Mouse (Mus musculus) spleen, adult 2 months (tissue): ENCODE data around the gene Them7. TPM values are rescaled to one million over a fixed set of nuclear protein-coding genes. Genes with fewer than 3 reads are reported as not detected.

Experiments used
- DNase-seq, 2 experiments: peaks; one replicate each; pipeline versions ENCODE4 v3.0.0 to v3.0.0-alpha.2; 2012 to 2021; ENCODE audit warnings: low spot score in 2 of 2, low read depth in 1 of 2
- H3K27ac ChIP-seq: fragments of 200-500 bp; 2 replicates; pipeline ENCODE4 v1.5.1; 2012; ENCODE audit warnings: low read length, inconsistent platforms; ENCODE audit not compliant: insufficient read depth
- H3K27me3 ChIP-seq: fragments of 200-500 bp; 2 replicates; pipeline ENCODE4 v1.6.1; 2012; ENCODE audit warnings: mild to moderate bottlenecking, moderate library complexity, low read length, inconsistent platforms; ENCODE audit not compliant: control insufficient read depth, insufficient read depth
- H3K36me3 ChIP-seq: fragments of 200-500 bp; 2 replicates; pipeline ENCODE4 v1.6.1; 2012; ENCODE audit warnings: mild to moderate bottlenecking, low read length, inconsistent platforms; ENCODE audit not compliant: control insufficient read depth, insufficient read depth
- H3K4me1 ChIP-seq: fragments of 200-500 bp; 2 replicates; pipeline ENCODE4 v1.6.1; 2011; ENCODE audit warnings: inconsistent platforms; ENCODE audit not compliant: control insufficient read depth, insufficient read depth, insufficient read length
- H3K4me3 ChIP-seq: fragments of 200-500 bp; 2 replicates; pipeline ENCODE4 v1.5.1; 2011; ENCODE audit warnings: mild to moderate bottlenecking, inconsistent platforms; ENCODE audit not compliant: insufficient read depth, insufficient read length; ENCODE audit errors: extremely low read depth
- CTCF ChIP-seq: fragments of 200-500 bp; IDR thresholded peaks from 2 replicates; pipeline ENCODE4 v1.5.1; 2011; ENCODE audit warnings: mild to moderate bottlenecking, inconsistent platforms; ENCODE audit not compliant: insufficient read depth, insufficient read length, insufficient replicate concordance; ENCODE audit errors: extremely low read depth
- POLR2A ChIP-seq: fragments of 200-500 bp; IDR thresholded peaks from 2 replicates; pipeline ENCODE4 v1.6.1; 2011; ENCODE audit warnings: low read depth, low read length, inconsistent platforms
- WGBS: fragments of 180-500 bp; shearing (Covaris S2); methylation state at CpG from one replicate; pipeline ENCODE4 v1.1.7; 2018; 5-methylcytosine and 5-hydroxymethylcytosine counted together
- polyA plus RNA-seq: library from polyadenylated mRNA; depleted of rRNA; stranded (reverse); fragments of >200 nt; gene quantifications from 2 replicates; pipeline ENCODE4 v1.2.3, GENCODE M21; 2012

The Them7 gene
- polyA plus RNA-seq, 1 experiment = 0.57 TPM

DNA sequence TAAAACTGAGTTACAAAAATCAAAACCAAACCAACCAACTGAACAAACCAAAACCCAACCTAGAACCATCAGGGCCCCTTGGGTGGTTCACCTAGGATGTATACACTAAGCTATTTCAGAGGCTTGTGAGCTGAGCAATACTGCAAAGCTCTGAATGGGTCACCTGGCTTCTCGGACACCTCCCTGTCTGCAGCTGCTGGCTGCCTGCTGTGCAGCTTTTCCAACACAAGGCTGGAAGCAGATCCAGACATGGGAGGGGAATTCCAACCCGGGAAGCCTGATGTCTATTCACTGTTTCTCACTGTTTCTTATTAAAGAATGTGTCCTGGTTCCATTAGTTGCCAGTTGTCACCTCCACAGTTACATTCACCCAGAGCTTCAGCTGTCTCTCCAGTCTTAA, 39.1 kb downstream of the Them7 start:
- no peaks in the 10 kb centered on the region for H3K36me3 ChIP-seq
- H3K27ac ChIP-seq = no peak overlapping the region
- WGBS = 60% methylated on average over 2 of the region's 2 CpGs
- no peaks in the 10 kb centered on the region for H3K27me3 ChIP-seq
- TF ChIP-seq POLR2A (no peak), CTCF (no peak)
- no peak for DNase-seq
- no peak overlapping the region for H3K4me3 ChIP-seq
- no peaks in the 10 kb centered on the region for H3K4me1 ChIP-seq

DNA sequence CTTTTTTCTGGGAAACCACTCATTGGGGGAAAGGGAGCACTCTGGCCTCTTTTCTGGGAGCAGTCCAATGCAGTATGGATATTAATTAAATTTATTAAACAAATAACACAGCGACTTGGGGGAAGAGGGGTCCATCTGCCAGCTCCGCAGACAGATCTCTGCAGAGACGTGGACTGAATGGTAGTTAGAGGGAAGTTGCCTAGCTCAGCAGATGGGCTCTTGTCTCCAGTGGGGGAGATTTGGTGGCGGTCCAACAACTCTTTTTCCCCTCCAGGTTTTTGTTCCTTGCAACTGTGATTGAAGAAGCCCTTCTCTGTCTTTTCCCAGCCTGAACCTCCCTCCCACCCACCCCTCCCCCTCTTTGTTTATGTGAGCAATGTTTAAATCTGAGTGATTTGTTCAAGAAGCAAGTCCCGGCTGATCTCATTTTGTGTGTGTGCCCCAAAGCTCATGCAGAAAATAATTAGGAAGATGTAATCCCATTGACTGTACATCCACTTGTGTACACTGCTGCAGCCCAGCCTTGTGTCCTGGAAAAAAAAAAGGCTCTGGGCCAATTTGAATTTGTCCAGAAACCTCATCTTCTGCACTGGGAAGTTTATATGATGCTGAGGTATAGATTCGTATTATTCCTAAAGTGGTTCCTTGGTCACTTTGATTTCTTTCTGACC, 58.4 kb downstream of the Them7 start:
- 79% methylated on average over 6 of the region's 6 CpGs for whole genome bisulfite sequencing
- Histone ChIP-seq H3K27ac (no peak overlapping the region), H3K4me1 (no peaks in the 10 kb centered on the region), H3K4me3 (no peak overlapping the region), H3K36me3 (no peaks in the 10 kb centered on the region), H3K27me3 (no peaks in the 10 kb centered on the region)
- no peak for DNase-seq
- TF ChIP-seq CTCF (no peak), POLR2A (no peak)

DNA sequence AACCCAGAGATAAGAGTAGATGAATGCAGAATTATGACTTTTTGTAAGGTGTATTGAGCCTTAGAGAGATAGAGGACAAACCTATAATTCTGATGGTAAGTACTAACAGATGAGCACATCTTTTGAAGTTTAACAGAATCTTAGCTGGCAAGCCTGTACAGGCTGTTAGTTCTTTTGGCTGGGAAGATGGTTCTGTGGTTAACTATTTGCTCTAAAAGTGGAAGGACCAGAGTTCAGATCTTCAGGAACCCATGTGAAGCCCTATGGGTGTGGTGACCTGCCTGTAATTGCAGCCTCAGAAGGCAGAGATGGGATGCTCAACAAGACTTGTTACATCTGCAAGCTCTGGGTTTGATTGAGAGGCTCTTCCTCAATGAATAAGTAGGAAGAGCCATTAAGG, 59.7 kb downstream of the Them7 start:
- DNase-seq = no peak
- H3K4me3 ChIP-seq = no peak overlapping the region

DNA sequence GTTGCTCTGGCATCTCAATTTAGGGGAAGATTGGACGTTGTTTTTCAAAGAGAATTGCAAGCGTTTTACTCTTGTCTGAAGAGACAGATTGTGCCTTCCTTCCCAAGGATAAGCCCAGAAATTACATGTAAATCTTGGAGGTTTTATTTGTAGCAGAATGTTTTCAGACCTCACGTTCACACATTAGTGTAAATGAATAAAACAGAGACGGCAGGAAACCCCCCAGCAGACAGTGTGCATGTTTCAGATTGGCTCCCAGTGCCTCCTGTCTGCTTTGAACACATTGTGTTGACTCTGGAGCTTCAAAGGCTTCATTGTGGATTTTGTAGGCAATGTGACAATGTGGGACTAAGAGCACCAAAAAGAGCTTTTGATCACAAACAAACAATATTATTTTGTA, 60.7 kb downstream of the Them7 start:
- 73% methylated on average over 4 of the region's 4 CpGs for WGBS
- Histone ChIP-seq H3K27ac (no peak overlapping the region), H3K4me1 (no peaks in the 10 kb centered on the region), H3K36me3 (no peaks in the 10 kb centered on the region), H3K4me3 (no peak overlapping the region), H3K27me3 (no peaks in the 10 kb centered on the region)
- TF ChIP-seq POLR2A (no peak), CTCF (no peak)
- no peak for DNase-seq

More for the DNA sequence above, 59.7 kb downstream of the Them7 start:
- H3K36me3 ChIP-seq = no peaks in the 10 kb centered on the region
- no peaks in the 10 kb centered on the region for H3K27me3 ChIP-seq
- no peak for TF ChIP-seq POLR2A
- TF ChIP-seq CTCF = no peak
- H3K4me1 ChIP-seq = no peaks in the 10 kb centered on the region
- H3K27ac ChIP-seq = no peak overlapping the region

DNA sequence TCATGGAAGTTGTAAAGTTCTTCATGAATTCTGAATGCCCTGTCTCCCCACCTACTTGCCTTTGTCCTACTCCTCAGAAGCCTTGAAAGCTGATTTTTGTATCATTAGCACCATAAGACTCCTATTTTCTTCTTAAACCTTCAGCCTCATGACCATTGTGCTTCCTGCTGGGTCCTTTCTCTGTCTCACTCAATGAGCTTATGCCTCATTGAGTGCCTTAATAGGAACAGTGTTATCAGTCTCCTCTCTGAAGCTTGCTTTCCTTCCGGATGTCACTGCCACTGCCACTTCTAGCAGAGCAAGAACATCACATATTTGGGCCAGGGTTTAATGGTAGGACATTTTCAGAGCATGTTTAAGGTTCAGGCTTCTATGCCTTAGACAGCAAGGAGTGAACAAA, 71.7 kb downstream of the Them7 start:
- H3K36me3 ChIP-seq = no peaks in the 10 kb centered on the region
- WGBS = 78% methylated on average over 1 of the region's 1 CpGs
- TF ChIP-seq CTCF = no peak
- no peak for TF ChIP-seq POLR2A
- no peak overlapping the region for H3K4me3 ChIP-seq
- no peaks in the 10 kb centered on the region for H3K4me1 ChIP-seq
- no peak overlapping the region for H3K27ac ChIP-seq
- no peaks in the 10 kb centered on the region for H3K27me3 ChIP-seq
- no peak for DNase-seq

DNA sequence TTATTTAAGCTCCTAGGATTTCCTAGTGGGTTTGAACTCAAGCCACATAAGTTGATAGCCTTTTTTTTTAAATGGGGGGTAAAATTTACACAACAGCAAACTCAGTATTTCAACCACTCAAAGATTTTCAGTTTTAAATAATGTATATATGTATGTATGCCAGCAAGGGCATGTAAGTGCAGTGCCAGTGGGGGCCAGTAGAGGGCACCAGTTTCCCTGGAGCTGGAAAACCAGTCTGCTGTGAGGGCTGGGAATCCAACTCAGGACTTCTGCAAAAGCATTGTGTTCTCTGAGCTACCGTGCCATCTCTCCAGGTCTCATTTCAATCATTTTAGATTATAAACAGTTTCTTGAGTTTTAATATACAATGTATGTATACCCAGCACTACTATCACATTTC, 74.8 kb downstream of the Them7 start:
- Histone ChIP-seq H3K4me3 (no peak overlapping the region), H3K4me1 (no peaks in the 10 kb centered on the region), H3K27ac (no peak overlapping the region), H3K36me3 (no peaks in the 10 kb centered on the region), H3K27me3 (no peaks in the 10 kb centered on the region)
- TF ChIP-seq CTCF (peak; percentile 7; the same call in 1 of the 2 replicates), POLR2A (no peak)
- DNase-seq = no peak
- 92% methylated on average over 1 of the region's 1 CpGs for WGBS

DNA sequence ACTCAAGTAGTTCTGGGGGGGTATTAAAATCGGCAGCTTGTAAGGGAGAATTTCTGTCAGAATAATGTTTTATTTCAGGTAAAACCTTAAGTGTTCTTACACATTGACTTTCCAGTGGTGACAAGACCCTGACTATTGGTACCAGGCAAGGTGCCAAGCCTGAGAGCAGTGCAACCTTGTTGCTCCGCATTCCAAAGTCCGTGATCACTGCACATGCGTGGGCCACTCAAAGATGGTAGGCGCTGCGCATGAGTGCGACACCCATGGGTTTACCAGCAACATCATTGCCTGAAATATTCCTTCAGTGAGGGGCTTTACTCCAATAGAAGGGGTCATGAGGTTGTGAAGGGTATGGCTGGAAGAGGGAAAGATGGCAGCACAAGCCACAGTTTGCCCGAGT, 77.0 kb downstream of the Them7 start:
- Histone ChIP-seq H3K27ac (no peak overlapping the region), H3K4me1 (no peaks in the 10 kb centered on the region), H3K27me3 (no peaks in the 10 kb centered on the region), H3K36me3 (no peaks in the 10 kb centered on the region), H3K4me3 (no peak overlapping the region)
- 93% methylated on average over 8 of the region's 8 CpGs for WGBS
- TF ChIP-seq CTCF (no peak), POLR2A (no peak)
- DNase-seq = no peak
